Mouse (Mus musculus): Measurements from ENCODE around the gene Ntn3.

Gene Ntn3

GRCm38 (mm10) chr17:24223513-24223912 lies 14.2 kb upstream of the Ntn3 start:
- Histone ChIP-seq H3K27me3 (ENCODE audit: control insufficient read depth, insufficient read depth, low read length, poor library complexity, severe bottlenecking) (no peaks in the 10 kb centered on the region), H3K36me3 (ENCODE audit: control insufficient read depth, insufficient read depth, low read length, poor library complexity, severe bottlenecking) (0 out of 2 replicates have a peak, but pooled peaks cover 3% of the 10 kb centered on the region)
- DNase-seq (ENCODE audit: low read depth, low spot score), result no peak

- Histone ChIP-seq H3K27me3 (ENCODE audit: control insufficient read depth, insufficient read depth, low read length, poor library complexity, severe bottlenecking) (no peaks in the 10 kb centered on the region), H3K36me3 (ENCODE audit: control insufficient read depth, insufficient read depth, low read length, poor library complexity, severe bottlenecking) (0 out of 2 replicates have a peak, but pooled peaks cover 1% of the 10 kb centered on the region)
- no peak for DNase-seq (ENCODE audit: low read depth, low spot score)
These were observed 13.3 kb upstream of the Ntn3 start for GRCm38 (mm10) chr17:24222653-24223052.

GRCm38 (mm10) chr17:24220435-24221411 lies 11.4 kb upstream of the Ntn3 start, which contains the start of gene Tedc2:
TSS of gene Tedc2 (minus strand) at chr17:24220851.
- no peaks in the 10 kb centered on the region for H3K27me3 ChIP-seq (ENCODE audit: control insufficient read depth, insufficient read depth, low read length, poor library complexity, severe bottlenecking)
- DNase-seq (ENCODE audit: low read depth, low spot score), result peak; percentile 92
- H3K36me3 ChIP-seq (ENCODE audit: control insufficient read depth, insufficient read depth, low read length, poor library complexity, severe bottlenecking), result no peaks in the 10 kb centered on the region

- no peaks in the 10 kb centered on the region for H3K27me3 ChIP-seq (ENCODE audit: control insufficient read depth, insufficient read depth, low read length, poor library complexity, severe bottlenecking)
- DNase-seq (ENCODE audit: low read depth, low spot score), result no peak
- no peaks in the 10 kb centered on the region for H3K36me3 ChIP-seq (ENCODE audit: control insufficient read depth, insufficient read depth, low read length, poor library complexity, severe bottlenecking)
These were observed 7.5 kb upstream of the Ntn3 start for GRCm38 (mm10) chr17:24216836-24217235.

DNA sequence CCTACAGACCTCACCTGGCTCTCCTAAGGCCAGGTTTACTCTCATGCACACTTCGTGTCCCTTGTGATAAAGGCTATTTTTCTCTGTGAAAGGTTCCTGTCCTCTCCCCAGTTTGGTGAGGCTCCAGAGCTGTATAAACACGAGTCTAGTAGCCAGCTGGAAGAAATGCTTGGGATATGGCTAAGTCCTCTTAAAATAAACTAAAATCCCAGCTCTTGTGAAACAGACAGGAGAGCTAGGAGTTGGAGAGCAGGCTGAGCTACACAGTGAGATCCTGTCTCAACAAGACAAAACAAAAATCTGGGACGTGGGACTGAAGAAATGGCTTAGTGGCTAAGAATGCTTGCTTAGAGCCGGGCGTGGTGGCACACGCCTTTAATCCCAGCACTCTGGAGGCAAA lies 3.9 kb upstream of the Ntn3 start:
- no peak for DNase-seq (ENCODE audit: low read depth, low spot score)
- Histone ChIP-seq H3K36me3 (ENCODE audit: control insufficient read depth, insufficient read depth, low read length, poor library complexity, severe bottlenecking) (no peaks in the 10 kb centered on the region), H3K27me3 (ENCODE audit: control insufficient read depth, insufficient read depth, low read length, poor library complexity, severe bottlenecking) (no peaks in the 10 kb centered on the region)

- no peaks in the 10 kb centered on the region for H3K36me3 ChIP-seq (ENCODE audit: control insufficient read depth, insufficient read depth, low read length, poor library complexity, severe bottlenecking)
- no peaks in the 10 kb centered on the region for H3K27me3 ChIP-seq (ENCODE audit: control insufficient read depth, insufficient read depth, low read length, poor library complexity, severe bottlenecking)
- DNase-seq (ENCODE audit: low read depth, low spot score), result no peak
These were observed 3.2 kb upstream of the Ntn3 start for GRCm38 (mm10) chr17:24212441-24213018.

- Histone ChIP-seq H3K27me3 (ENCODE audit: control insufficient read depth, insufficient read depth, low read length, poor library complexity, severe bottlenecking) (no peaks in the 10 kb centered on the region), H3K36me3 (ENCODE audit: control insufficient read depth, insufficient read depth, low read length, poor library complexity, severe bottlenecking) (no peaks in the 10 kb centered on the region)
- DNase-seq (ENCODE audit: low read depth, low spot score), result peak; percentile 40
These were observed 2.5 kb upstream of the Ntn3 start for GRCm38 (mm10) chr17:24211631-24212440.

DNA sequence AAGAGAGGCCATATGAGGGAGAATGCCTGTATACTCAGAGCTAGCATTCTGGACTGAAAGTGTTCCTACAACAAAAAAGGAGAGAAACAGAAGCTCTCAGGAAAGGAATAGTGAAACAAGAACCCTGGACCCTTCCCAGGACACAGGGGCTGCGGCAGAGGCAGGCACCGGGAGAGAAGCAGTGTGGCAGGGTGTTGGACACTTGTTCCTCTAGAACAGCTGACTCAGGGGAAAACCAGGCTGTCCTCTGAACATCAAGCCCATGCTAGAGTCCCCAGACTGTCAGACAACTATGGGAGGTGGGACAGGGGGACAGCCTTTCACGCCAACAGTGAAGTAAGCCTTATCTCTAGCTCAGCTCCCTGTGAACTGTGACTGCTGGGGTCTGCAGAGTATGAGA lies 1.3 kb upstream of the Ntn3 start:
- Histone ChIP-seq H3K27me3 (ENCODE audit: control insufficient read depth, insufficient read depth, low read length, poor library complexity, severe bottlenecking) (no peaks in the 10 kb centered on the region), H3K36me3 (ENCODE audit: control insufficient read depth, insufficient read depth, low read length, poor library complexity, severe bottlenecking) (no peaks in the 10 kb centered on the region)
- DNase-seq (ENCODE audit: low read depth, low spot score), result no peak

DNA sequence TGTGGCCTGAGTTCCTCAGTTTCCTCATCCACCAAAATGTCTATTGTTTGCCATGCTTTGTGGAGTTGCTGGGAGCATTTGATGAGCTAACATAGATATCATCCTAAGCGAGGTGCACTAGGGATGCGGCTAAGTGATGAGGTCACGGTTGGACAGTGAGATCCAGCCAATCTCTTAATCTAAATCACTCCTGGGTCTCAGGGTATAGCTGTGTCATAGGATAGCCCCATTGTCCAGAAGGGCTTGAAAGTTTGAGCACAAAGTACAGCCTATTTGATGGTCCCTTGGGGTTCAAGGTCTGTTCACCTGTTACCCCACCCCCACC lies 547 bp upstream of the Ntn3 start:
- Histone ChIP-seq H3K36me3 (ENCODE audit: control insufficient read depth, insufficient read depth, low read length, poor library complexity, severe bottlenecking) (no peaks in the 10 kb centered on the region), H3K27me3 (ENCODE audit: control insufficient read depth, insufficient read depth, low read length, poor library complexity, severe bottlenecking) (no peaks in the 10 kb centered on the region)
- no peak for DNase-seq (ENCODE audit: low read depth, low spot score)

DNA sequence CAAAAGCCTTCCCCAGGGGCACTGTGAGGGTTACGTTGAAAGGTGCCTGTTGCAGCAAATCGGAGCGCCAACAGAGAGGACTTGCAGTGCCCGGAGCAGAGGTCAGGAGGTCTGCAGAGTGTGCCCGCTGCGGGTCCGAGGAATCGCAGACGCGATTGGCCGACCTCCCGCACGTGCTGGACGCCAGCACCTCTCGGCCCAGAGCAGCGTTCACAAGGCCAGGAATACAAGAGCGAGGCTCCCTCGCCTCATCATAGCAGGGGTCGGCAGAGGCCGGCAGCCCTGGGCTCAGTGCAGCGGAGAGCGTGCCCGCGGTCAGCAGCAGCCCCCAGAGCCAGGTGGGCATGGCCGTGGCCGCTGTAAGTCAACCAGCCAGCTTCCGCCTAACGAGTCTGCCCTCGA lies 689 bp downstream of the Ntn3 start:
- no peak for DNase-seq (ENCODE audit: low read depth, low spot score)
- no peaks in the 10 kb centered on the region for H3K27me3 ChIP-seq (ENCODE audit: control insufficient read depth, insufficient read depth, low read length, poor library complexity, severe bottlenecking)
- H3K36me3 ChIP-seq (ENCODE audit: control insufficient read depth, insufficient read depth, low read length, poor library complexity, severe bottlenecking), result no peaks in the 10 kb centered on the region

DNA sequence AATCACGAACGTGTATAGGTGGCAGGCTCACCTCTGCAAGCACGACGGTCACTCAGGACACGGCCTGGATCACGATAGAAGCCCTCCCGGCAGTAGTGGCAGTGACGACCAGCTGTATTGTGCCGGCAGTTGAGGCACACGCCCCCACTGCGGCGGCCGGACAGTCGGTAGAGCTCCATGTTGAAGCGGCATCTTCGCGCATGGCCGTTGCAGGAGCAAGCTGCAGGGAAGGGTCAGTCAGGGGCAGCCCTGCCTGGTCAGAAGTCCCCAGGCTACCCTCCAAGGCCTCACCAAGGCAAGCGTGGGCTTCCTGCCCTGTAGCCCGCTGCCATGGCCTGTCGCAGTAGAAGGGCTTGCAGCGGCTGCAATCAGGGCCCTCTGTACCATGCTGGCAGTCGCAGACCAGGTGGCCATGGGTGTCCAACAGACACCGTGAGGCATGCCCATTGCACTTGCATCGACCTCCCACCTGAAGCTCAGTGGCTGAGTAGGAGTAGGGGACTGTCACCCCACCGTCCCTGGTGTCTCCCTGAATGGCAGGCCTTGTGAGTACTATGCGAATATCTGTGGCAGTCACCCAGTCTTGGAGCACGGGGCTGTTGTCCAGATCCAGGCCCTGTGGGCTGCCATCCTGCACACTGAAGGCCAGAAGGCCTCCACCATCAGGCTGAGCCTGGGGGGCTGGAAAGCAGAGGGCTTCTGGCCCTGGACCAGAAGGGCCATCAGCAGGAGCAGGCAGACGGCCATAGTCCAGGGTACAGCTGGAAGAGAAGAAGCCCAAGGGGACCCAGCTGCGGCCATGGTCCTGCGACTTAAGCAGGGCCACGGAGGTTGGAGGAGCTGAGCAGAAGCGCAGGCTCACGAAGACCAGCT lies 1.3 kb downstream of the Ntn3 start:
- H3K27me3 ChIP-seq (ENCODE audit: control insufficient read depth, insufficient read depth, low read length, poor library complexity, severe bottlenecking), result no peaks in the 10 kb centered on the region
- DNase-seq (ENCODE audit: low read depth, low spot score), result no peak
- H3K36me3 ChIP-seq (ENCODE audit: control insufficient read depth, insufficient read depth, low read length, poor library complexity, severe bottlenecking), result no peaks in the 10 kb centered on the region

- Histone ChIP-seq H3K36me3 (ENCODE audit: control insufficient read depth, insufficient read depth, low read length, poor library complexity, severe bottlenecking) (no peaks in the 10 kb centered on the region), H3K27me3 (ENCODE audit: control insufficient read depth, insufficient read depth, low read length, poor library complexity, severe bottlenecking) (no peaks in the 10 kb centered on the region)
- DNase-seq (ENCODE audit: low read depth, low spot score), result peak; percentile 67
These were observed 2.6 kb downstream of the Ntn3 start for GRCm38 (mm10) chr17:24206451-24207351.

GRCm38 (mm10) chr17:24205908-24206361 lies 3.4 kb downstream of the Ntn3 start:
- H3K27me3 ChIP-seq (ENCODE audit: control insufficient read depth, insufficient read depth, low read length, poor library complexity, severe bottlenecking), result no peaks in the 10 kb centered on the region
- H3K36me3 ChIP-seq (ENCODE audit: control insufficient read depth, insufficient read depth, low read length, poor library complexity, severe bottlenecking), result no peaks in the 10 kb centered on the region
- no peak for DNase-seq (ENCODE audit: low read depth, low spot score)

Measured in splenic B cell, adult 2 months (primary cell).